Mouse (Mus musculus): ENCODE data around the gene Samd4b.

GRCm38 (mm10) chr7:28381938-28382337 lies 216.0 kb downstream of the Samd4b start:
- no peak for TF ChIP-seq CTCF (IDR thresholded peaks at IDR 0.05; ENCODE audit: control insufficient read depth, insufficient read depth, low read length)
- TF ChIP-seq POLR2A (IDR thresholded peaks at IDR 0.05; ENCODE audit: borderline replicate concordance, control insufficient read depth, low read depth, low read length): no peak; the same call in 1 of the 2 replicates

All from bone marrow, adult 2 months (tissue).